Mouse (Mus musculus) gastrocnemius, postnatal 4 days (tissue): Measurements from ENCODE around the gene Uqcc1. TPM values are rescaled to one million over a fixed set of nuclear protein-coding genes. Genes with fewer than 3 reads are reported as not detected.

Experiments
- DNase-seq, 2 experiments: peaks; one replicate each; pipeline ENCODE4 v3.0.0; 2021 to 2022; ENCODE audit warnings: low spot score in 2 of 2, mixed read lengths in 2 of 2
- long read RNA-seq, 2 experiments: library from polyadenylated mRNA; stranded (forward); transcript quantifications; one replicate each; pipeline ENCODE4 v2.0.0; 2021
- total RNA-seq, 2 experiments: library from RNA; stranded (reverse); gene quantifications; 2 replicates each; pipeline ENCODE4 v1.2.3; 2021

Gene Uqcc1
- total RNA-seq, result 10 to 100 TPM; 75.1 to 80.2 TPM
- long read RNA-seq, experiment 1, transcript Uqcc1-204 (10 exons, 2,633 nt), result major isoform, 108 of 132 reads
- long read RNA-seq, experiment 1, partial matches to known transcripts, result 7 of 132 reads
- long read RNA-seq, experiment 1, other reads (novel, unspliced or antisense), result 15 of 132 reads
- long read RNA-seq, experiment 2, transcript Uqcc1-204 (10 exons, 2,633 nt), result major isoform, 103 of 126 reads
- long read RNA-seq, experiment 2, partial matches to known transcripts, result 5 of 126 reads
- long read RNA-seq, experiment 2, other reads (novel, unspliced or antisense), result 14 of 126 reads

DNA sequence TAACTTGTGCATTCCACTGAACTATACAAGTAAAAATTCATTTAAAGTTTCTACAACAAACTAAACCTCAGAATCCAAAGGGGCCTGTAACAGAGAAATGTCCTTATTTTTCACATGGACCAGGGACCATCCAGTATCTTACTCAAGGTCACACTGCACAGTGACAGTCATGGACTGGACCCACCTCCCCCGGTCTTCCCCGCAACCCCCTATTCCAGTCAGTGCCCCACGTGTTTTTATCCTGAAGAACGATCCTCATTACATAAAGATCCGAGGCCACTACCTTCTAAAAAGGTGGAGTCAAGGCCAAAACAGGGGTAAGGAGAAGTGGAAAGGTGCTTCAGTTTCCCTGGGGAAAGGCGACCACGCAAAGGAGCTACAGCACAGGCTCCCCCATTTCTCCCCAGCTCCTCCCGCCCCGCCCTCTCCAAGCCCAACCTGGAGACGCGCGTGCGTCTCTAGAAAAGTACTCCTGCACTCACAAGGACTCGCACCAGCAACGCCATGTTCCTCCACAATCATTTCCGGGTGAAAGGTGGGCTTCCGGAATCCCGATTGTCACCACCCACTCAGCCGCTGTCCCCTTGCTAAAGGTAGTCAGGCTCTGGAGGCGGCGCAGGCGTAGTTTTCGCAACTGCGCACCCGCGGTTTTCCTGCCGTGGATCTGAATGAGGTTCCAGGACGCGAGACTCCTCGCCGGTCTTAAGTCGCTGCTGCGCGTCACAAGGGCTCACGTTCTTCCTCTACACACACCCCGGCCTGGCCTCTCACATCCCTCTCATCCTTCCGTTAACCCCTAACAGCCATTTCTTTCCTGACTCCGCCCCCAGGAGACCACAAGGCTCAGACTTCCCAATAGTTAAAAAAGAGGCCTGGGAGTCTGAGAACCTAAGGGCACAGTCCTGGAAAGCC is at the start of gene Uqcc1:
Uqcc1 (minus strand) TSS at position 780 of the 912 bp plus-strand sequence.
- peak; percentile 83 to 92 for DNase-seq

- DNase-seq, result no peak
Measured at GRCm38 (mm10) chr2:155979328-155979991, 49.4 kb upstream of the Uqcc1 start.

GRCm38 (mm10) chr2:155974087-155974731 is 44.1 kb upstream of the Uqcc1 start:
- no peak for DNase-seq

- DNase-seq, result no peak
Measured at GRCm38 (mm10) chr2:155973348-155973747, 43.2 kb upstream of the Uqcc1 start.

- no peak for DNase-seq
Measured at GRCm38 (mm10) chr2:155962991-155963390, 32.9 kb upstream of the Uqcc1 start.

GRCm38 (mm10) chr2:155961862-155962261 is 31.8 kb upstream of the Uqcc1 start:
- DNase-seq, result no peak

DNA sequence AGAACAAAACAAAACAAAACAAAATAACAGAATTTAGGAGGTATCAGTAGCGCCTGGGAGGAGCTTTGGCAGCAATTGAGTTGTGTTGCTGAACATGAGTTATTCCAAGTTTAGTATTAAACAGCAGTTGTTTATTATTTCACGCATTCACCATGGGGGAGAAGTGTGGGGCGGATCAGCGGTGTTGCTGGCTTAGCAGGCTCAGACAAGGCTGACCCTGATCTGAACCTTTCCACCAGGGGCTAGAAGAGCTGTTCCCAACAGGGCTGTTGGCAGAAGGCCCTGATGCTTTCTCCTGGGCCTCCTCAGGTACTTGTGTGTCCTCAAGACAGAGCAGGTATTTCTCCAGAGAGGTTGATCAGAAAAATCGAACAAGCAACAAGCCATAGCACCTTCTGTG is 29.9 kb upstream of the Uqcc1 start:
- DNase-seq, result no peak

GRCm38 (mm10) chr2:155956134-155957059 is 26.3 kb upstream of the Uqcc1 start, which contains the start of gene Cep250:
Gene Cep250 (plus strand): TSS chr2:155956458.
- peak; percentile 85 to 93 for DNase-seq

DNA sequence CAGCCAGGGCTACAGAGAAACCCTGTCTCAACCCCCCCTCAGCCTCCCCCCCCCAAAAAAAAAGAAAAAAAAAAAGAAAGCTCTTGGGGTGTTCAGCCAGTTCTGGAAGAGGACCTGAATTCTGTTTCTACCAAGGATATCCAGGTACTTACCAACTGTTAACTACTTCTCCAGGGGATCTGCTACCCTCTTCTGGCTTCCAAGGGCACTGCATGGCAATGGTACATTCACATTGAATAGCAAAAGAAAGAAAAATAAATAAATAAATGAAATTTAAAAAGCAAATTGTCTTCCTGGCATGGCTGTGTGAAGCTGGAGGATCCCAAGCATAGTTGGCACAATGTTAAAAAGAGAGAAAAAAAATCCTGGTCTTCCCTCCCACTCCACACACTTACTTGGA is 21.9 kb upstream of the Uqcc1 start:
- DNase-seq, result peak in 1 of 2 experiments; percentile 47

- no peak for DNase-seq
Measured at GRCm38 (mm10) chr2:155949362-155949761, 19.3 kb upstream of the Uqcc1 start.

- DNase-seq, result no peak
Measured at GRCm38 (mm10) chr2:155947390-155948002, 17.4 kb upstream of the Uqcc1 start.

GRCm38 (mm10) chr2:155946499-155946898 is 16.4 kb upstream of the Uqcc1 start:
- no peak for DNase-seq

DNA sequence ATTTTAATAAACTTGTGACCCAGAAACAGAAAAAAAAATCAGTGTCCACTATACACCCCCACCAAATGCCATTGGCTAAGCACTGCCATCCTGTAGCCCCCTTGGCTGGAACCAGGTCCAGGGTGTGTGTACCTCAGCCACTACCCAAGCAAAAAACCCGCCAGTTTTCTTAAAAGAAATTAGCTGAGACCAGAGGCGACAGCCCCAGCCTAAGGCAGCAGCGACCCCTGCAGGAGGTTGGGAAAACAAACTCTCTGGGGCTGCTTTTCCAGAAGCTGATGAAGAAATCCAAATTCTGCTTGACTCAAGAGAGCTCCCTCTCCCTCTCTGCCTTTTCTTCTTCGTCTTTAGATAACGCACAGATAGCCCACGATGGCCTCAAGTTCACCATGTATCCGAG is 16.0 kb upstream of the Uqcc1 start:
- peak; percentile 66 to 79 for DNase-seq

GRCm38 (mm10) chr2:155945580-155945979 is 15.5 kb upstream of the Uqcc1 start:
- DNase-seq, result no peak

DNA sequence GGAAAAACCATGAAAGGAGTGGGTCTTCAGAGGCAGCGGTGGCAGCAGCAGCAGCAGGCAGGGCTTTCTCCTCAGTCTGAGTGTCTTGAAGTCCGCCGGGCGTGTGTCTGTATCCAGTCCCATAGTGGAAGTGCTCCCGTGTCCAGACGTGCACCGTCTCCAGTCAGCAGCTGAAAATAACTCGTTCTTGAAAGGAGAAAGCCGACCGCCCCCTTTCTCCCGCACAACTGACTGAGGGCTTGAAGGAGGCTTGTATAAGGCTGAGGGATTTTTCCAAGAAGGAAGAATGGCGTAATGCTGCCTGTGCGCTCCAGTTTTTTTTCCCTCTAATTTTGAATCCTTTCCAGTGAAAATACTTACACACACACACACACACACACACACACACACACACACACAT is 15.0 kb upstream of the Uqcc1 start, which contains the start of gene Gdf5:
Gdf5 (minus strand) TSS at position 244 of the 400 bp plus-strand sequence.
- no peak for DNase-seq

- no peak for DNase-seq
Measured at GRCm38 (mm10) chr2:155944685-155945084, 14.6 kb upstream of the Uqcc1 start.

DNA sequence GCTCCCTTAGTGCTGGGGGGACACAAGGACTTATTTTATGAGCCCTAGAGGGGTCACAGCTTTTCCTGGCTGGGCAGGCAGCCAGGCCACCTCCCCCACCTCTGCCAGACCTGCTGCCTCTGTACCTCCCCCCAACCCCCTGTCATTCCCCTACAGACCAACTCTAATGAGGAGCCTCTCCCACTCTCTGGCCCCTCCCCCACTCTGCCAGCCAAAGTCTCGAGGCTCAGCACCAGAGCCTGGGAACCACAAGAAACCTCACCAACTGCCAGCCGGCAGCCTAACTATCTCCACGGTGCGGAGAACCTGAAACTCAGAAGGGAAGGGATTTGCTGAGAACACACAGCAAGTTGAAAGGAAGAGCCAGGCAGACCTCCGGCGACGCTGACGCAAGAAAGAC is 13.4 kb upstream of the Uqcc1 start:
- DNase-seq, result no peak

GRCm38 (mm10) chr2:155941697-155942442 is 11.8 kb upstream of the Uqcc1 start:
- DNase-seq, result peak; percentile 69 to 80

- no peak for DNase-seq
Measured at GRCm38 (mm10) chr2:155940681-155941080, 10.6 kb upstream of the Uqcc1 start, which contains the start of gene Gm15557. Gene Gm15557 (plus strand): TSS chr2:155940728.
